Mouse (Mus musculus) hindbrain, embryonic 14.5 days (tissue): ENCODE results near the gene Msi2. TPM values are rescaled to one million over a fixed set of nuclear protein-coding genes. Genes with fewer than 3 reads are reported as not detected.

ENCODE experiments used
- ATAC-seq: fragments of 200-750 bp; cut with Nextera tagmentation; 2 replicates; pipeline ENCODE4 v1.8.0; 2017; ENCODE audit warnings: moderate number of reproducible peaks, mild to moderate bottlenecking, moderate TSS enrichment, moderate library complexity; ENCODE audit not compliant: low FRiP score
- DNase-seq: peaks from one replicate; pipeline ENCODE4 v3.0.0-alpha.2; 2015; ENCODE audit warnings: low spot score
- H3K27ac ChIP-seq: fragments of 300-500 bp; sonication (generic); 2 replicates; pipeline ENCODE4 v1.5.1; 2014; ENCODE audit warnings: mild to moderate bottlenecking, moderate library complexity
- H3K27me3 ChIP-seq: fragments of 300-500 bp; sonication (generic); 2 replicates; pipeline ENCODE4 v1.6.1; 2014; ENCODE audit warnings: mild to moderate bottlenecking, low read length, mixed read lengths; ENCODE audit not compliant: control insufficient read depth, insufficient read depth
- H3K36me3 ChIP-seq: fragments of 300-500 bp; sonication (generic); replicated peaks from 2 replicates; pipeline ENCODE4 v1.6.1; 2014; ENCODE audit not compliant: control insufficient read depth, insufficient read depth
- H3K4me1 ChIP-seq: fragments of 300-500 bp; sonication (generic); replicated peaks from 2 replicates; pipeline ENCODE4 v1.6.1; 2014; ENCODE audit warnings: antibody characterized with exemption, low read length, mixed read lengths; ENCODE audit not compliant: control insufficient read depth, insufficient read depth
- H3K4me2 ChIP-seq: fragments of 300-500 bp; sonication (generic); replicated peaks from 2 replicates; pipeline ENCODE4 v1.6.1; 2014; ENCODE audit warnings: mild to moderate bottlenecking, moderate library complexity
- H3K4me3 ChIP-seq: fragments of 300-500 bp; sonication (generic); replicated peaks from 2 replicates; pipeline ENCODE4 v1.5.1; 2014; ENCODE audit warnings: mild to moderate bottlenecking, low read length
- H3K9ac ChIP-seq: fragments of 300-500 bp; sonication (generic); 2 replicates; pipeline ENCODE4 v1.6.1; 2014
- H3K9me3 ChIP-seq: fragments of 300-500 bp; sonication (generic); 2 replicates; pipeline ENCODE4 v1.6.1; 2016; ENCODE audit warnings: low read length; ENCODE audit not compliant: control insufficient read depth
- WGBS: fragments of 180-500 bp; shearing (Covaris S2); extraction: QIAGEN DNeasy Blood & Tissue Kit; methylation state at CpG from one replicate; pipeline ENCODE4 v1.1.7; 2014; 5-methylcytosine and 5-hydroxymethylcytosine counted together
- polyA plus RNA-seq: library from polyadenylated mRNA; unstranded; fragments of >200 nt; fragmentation: Nextera tagmentation; extraction: Ambion mirVana; gene quantifications from 2 replicates; pipeline ENCODE4 v1.2.1, GENCODE M21; 2014

The Msi2 gene
- polyA plus RNA-seq, 1 experiment from 2014 or later: 26.5 TPM

- no peak overlapping the region for H3K4me2 ChIP-seq
- 56% methylated on average over 2 of the region's 2 CpGs for WGBS
- H3K27me3 ChIP-seq: no peaks in the 10 kb centered on the region
- no peak overlapping the region for H3K9ac ChIP-seq
- no peak overlapping the region for H3K4me3 ChIP-seq
- H3K27ac ChIP-seq: peak overlapping the region; percentile 51; the same call in 1 of the 2 replicates
- DNase-seq: no peak
- H3K36me3 ChIP-seq: no peaks in the 10 kb centered on the region
- ATAC-seq: no peak
- H3K9me3 ChIP-seq: no peaks in the 10 kb centered on the region
- H3K4me1 ChIP-seq: peaks cover 54% of the 10 kb centered on the region
These were observed 281.7 kb downstream of the Msi2 start for GRCm38 (mm10) chr11:88436596-88436995.

DNA sequence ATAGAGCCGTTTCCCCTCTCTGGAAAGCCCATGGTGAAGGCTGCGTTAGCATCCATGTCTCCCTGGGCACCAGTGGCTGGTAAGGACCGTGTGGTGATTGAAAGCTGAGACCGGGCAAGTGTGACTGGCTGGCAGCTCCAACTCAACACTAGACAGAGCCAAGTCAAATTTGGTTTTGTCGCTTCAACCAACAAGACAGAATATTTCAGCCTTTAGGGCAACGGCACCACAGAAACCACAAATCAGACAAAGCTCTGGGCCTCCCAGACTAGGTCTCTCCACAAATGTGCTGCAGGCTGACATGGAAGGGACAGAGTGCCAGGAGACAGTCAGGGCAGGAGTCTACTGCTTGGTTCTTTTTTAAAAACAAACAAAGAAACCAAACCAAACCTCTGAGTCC lies 282.8 kb downstream of the Msi2 start:
- Histone ChIP-seq H3K27ac (peak overlapping the region; percentile 51), H3K9ac (no peak overlapping the region), H3K4me2 (no peak overlapping the region), H3K36me3 (no peaks in the 10 kb centered on the region), H3K4me3 (no peak overlapping the region), H3K4me1 (peaks cover 61% of the 10 kb centered on the region), H3K9me3 (no peaks in the 10 kb centered on the region), H3K27me3 (no peaks in the 10 kb centered on the region)
- WGBS: 67% methylated on average over 6 of the region's 6 CpGs
- peak; percentile 44 for DNase-seq
- ATAC-seq: no peak

DNA sequence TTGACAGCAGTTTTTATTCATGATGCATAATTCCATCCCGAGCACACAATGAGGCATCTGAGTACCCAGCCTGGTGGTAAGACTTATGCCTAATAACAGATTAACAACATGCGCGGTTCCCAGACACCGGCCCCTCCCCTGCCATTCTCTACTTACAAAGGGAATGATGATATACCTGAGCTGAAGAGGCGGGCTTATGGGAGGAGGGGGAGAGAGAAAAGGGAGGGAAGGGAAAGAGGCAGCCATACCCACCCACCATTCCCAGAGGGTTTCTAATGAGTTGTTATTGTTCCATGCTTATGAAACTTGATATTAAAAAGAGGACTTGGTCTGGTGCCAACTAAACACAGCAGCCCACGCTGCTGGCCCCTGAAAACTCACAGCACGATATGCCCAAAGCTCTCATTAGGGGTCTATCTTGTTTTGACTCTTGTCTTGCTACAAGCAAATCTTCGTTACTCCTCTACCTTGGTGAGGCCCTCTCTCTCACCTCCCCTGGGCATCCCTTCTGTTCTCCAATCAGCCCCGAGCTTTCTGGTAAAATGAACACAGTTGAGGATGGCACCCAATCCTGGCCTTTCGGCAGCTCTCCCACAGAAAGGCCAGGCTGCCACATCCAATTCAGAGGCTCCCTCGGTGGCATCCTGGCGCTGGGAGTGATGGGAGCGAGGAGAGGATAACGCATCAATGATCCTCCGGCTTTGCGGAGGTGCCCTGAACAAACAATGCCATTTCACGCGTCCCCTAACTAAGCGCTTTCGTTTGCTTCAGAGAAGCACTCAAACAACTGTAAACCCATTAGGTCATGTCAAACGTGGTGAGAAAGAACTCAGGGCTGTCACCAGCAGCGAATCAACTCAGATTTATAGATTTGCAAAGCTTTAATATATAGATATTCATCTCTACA lies 286.7 kb downstream of the Msi2 start:
- 25% methylated on average over 22 of the region's 22 CpGs for WGBS
- Histone ChIP-seq H3K4me3 (no peak overlapping the region), H3K27me3 (no peaks in the 10 kb centered on the region), H3K9ac (0 out of 2 replicates have a peak overlapping the region, but pooled peaks have one; percentile 10), H3K9me3 (no peaks in the 10 kb centered on the region), H3K4me1 (peaks cover 45% of the 10 kb centered on the region), H3K36me3 (no peaks in the 10 kb centered on the region), H3K4me2 (0 out of 2 replicates have a peak overlapping the region, but pooled peaks have one; percentile 6), H3K27ac (peak overlapping the region; percentile 75)
- peak; percentile 53 for DNase-seq
- ATAC-seq: 0 out of 2 replicates have a peak, but pooled peaks have one; percentile 49

- ATAC-seq (no peak), DNase-seq (no peak)
- WGBS: 86% methylated on average over 8 of the region's 8 CpGs
- Histone ChIP-seq H3K9me3 (no peaks in the 10 kb centered on the region), H3K27ac (peak overlapping the region; percentile 75), H3K36me3 (no peaks in the 10 kb centered on the region), H3K27me3 (no peaks in the 10 kb centered on the region), H3K9ac (no peak overlapping the region), H3K4me3 (no peak overlapping the region), H3K4me2 (no peak overlapping the region), H3K4me1 (peaks cover 47% of the 10 kb centered on the region)
These were observed 288.0 kb downstream of the Msi2 start for GRCm38 (mm10) chr11:88430292-88430691.

GRCm38 (mm10) chr11:88429680-88430079 lies 288.6 kb downstream of the Msi2 start:
- DNase-seq: no peak
- no peaks in the 10 kb centered on the region for H3K27me3 ChIP-seq
- peaks cover 53% of the 10 kb centered on the region for H3K4me1 ChIP-seq
- no peak overlapping the region for H3K4me2 ChIP-seq
- no peaks in the 10 kb centered on the region for H3K36me3 ChIP-seq
- WGBS: 96% methylated on average over 6 of the region's 6 CpGs
- H3K27ac ChIP-seq: peak overlapping the region; percentile 75; the same call in 1 of the 2 replicates
- ATAC-seq: no peak
- no peak overlapping the region for H3K9ac ChIP-seq
- H3K4me3 ChIP-seq: no peak overlapping the region
- H3K9me3 ChIP-seq: no peaks in the 10 kb centered on the region

DNA sequence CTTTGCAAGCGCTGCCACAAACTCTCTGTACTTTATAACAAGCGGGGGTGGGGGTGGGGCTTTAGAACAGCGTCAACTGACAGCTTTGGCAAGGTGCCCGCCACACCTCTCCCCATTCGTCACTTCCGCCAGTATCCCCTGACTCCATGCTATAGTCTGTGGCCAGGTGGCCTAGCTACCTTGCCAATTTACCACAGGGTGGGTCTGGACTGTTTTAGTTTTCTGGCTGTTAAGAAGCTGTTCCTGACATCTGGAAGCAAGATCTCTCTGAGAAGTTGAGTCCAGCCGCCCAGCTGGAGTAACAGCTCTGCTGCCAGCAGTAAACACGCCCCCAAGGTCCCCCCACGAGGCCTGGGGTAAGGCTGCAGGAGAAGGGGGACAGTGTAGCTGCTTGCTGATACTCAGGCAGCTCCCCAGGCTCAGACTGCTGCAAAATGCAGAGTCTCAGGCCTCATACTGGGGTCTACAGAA lies 292.6 kb downstream of the Msi2 start:
- no peaks in the 10 kb centered on the region for H3K27me3 ChIP-seq
- H3K9me3 ChIP-seq: no peaks in the 10 kb centered on the region
- no peaks in the 10 kb centered on the region for H3K36me3 ChIP-seq
- H3K4me1 ChIP-seq: peaks cover 74% of the 10 kb centered on the region
- WGBS: 39% methylated on average over 9 of the region's 9 CpGs
- H3K27ac ChIP-seq: peak overlapping the region; percentile 66
- H3K4me2 ChIP-seq: no peak overlapping the region
- DNase-seq (no peak), ATAC-seq (no peak)
- no peak overlapping the region for H3K9ac ChIP-seq
- no peak overlapping the region for H3K4me3 ChIP-seq

- ATAC-seq (no peak), DNase-seq (no peak)
- WGBS: 28% methylated on average over 20 of the region's 20 CpGs
- no peak overlapping the region for H3K4me3 ChIP-seq
- peak overlapping the region; percentile 74 for H3K27ac ChIP-seq
- no peaks in the 10 kb centered on the region for H3K36me3 ChIP-seq
- H3K4me2 ChIP-seq: no peak overlapping the region
- H3K9me3 ChIP-seq: no peaks in the 10 kb centered on the region
- peak overlapping the region; percentile 29; the same call in 1 of the 2 replicates for H3K9ac ChIP-seq
- peaks cover 74% of the 10 kb centered on the region for H3K4me1 ChIP-seq
- H3K27me3 ChIP-seq: no peaks in the 10 kb centered on the region
These were observed 294.1 kb downstream of the Msi2 start for GRCm38 (mm10) chr11:88424034-88424767.

GRCm38 (mm10) chr11:88421057-88421578 lies 297.2 kb downstream of the Msi2 start:
- H3K4me1 ChIP-seq: peaks cover 64% of the 10 kb centered on the region
- H3K27me3 ChIP-seq: no peaks in the 10 kb centered on the region
- DNase-seq: no peak
- H3K9ac ChIP-seq: peak overlapping the region; percentile 2; the same call in 1 of the 2 replicates
- no peak for ATAC-seq
- H3K27ac ChIP-seq: peak overlapping the region; percentile 74
- no peak overlapping the region for H3K4me3 ChIP-seq
- H3K36me3 ChIP-seq: no peaks in the 10 kb centered on the region
- WGBS: 37% methylated on average over 9 of the region's 9 CpGs
- H3K4me2 ChIP-seq: no peak overlapping the region
- H3K9me3 ChIP-seq: no peaks in the 10 kb centered on the region
